Mouse (Mus musculus) urinary bladder, postnatal 36 days (tissue): ENCODE measurements at regions not wholly inside any gene's neighbourhood (a gene's known extent, or its start where the extent isn't known, plus 50 kb on each side); places are given as distances from the start of the nearest gene placed in this dataset.

Experiments
- DNase-seq, 2 experiments: peaks; one replicate each; pipeline ENCODE4 v3.0.0; 2022; ENCODE audit warnings: low spot score in 2 of 2, mixed read lengths in 1 of 2

GRCm38 (mm10) chr2:144172100-144172770, 98.2 kb upstream of the Mgme1 start:
- peak; percentile 41 to 60 for DNase-seq

DNA sequence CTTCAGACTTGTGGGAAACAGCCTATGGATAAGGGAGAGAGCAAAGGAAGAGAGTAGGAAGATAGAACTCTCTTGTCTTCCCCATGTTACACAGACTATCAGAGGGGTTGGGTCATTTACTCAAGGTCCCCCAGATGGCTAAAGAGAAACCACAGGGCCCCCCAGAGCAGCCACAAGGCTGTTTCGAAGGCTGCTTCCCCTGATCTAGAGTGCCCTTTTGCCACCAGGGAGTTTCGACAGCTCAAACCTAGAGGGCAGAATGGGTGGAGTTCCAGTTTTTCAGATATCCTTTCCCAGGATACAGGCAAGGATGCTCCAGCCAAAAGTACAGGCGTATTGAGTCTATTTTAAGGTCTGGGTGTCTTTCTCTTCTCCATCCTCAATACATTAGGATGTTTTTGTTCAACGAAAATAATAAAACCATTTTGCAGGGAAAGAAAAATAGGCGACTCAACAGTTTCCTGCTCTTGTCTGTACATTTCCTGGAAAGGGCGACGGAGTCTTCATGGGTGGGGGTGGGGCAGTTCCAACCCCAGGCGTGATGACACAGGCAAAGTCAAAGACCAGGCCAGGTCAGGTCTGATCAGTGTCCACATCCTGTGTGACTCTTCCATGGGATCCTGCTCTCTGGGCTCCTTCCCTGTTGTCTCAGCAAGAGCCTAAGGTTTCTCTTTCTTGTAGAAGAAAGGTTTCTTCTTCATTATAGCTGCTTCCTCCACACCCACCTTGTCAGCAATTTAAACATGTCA, 96.9 kb upstream of the Mgme1 start:
- DNase-seq = no peak

GRCm38 (mm10) chr2:144174366-144175035, 96.0 kb upstream of the Mgme1 start:
- no peak for DNase-seq

- no peak for DNase-seq
Observed at GRCm38 (mm10) chr2:144176508-144177170, 93.8 kb upstream of the Mgme1 start.

DNA sequence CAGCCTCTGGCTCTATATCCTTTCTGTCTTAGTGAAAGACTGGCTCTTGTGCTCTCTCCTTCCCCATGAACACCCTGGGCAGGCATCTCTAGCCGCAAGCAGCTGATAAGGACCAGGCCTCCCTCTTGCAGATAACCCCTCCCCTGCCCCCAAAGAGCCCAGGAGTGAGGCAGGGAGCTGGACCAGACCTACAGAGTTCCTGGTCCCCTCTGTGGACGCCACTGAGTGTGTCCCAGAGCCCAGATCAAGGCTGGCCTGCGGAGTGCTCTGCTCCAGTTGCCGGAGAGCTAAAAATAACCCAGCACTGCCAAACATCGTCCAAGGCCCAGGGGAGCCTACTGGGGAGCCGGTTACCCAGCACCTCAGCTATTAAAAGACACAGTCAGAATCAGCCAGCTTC, 93.2 kb upstream of the Mgme1 start:
- no peak for DNase-seq

DNA sequence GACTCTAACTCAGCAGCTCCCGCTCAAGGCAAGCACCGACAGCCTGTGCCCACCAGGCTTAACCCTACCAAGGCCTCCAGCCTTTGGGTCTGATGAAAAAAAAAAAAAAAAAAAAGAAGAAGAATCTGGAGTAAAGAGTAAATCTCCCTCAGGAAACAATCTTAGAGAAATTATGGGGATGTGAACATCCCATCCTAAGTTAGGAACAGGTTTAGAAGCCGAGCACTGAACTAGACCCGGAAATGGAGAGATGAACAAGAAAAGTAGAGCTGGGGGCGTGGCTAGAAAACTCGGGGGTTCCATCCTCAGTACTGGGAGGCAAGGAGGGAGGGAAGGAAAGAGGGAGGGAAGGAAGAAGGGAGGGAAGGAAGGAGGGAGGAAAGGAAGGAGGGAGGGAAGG, 92.5 kb upstream of the Mgme1 start:
- no peak for DNase-seq

- DNase-seq = no peak
Observed at GRCm38 (mm10) chr2:144182108-144182507, 88.4 kb upstream of the Mgme1 start.

- no peak for DNase-seq
Observed at GRCm38 (mm10) chr2:144182542-144182941, 87.9 kb upstream of the Mgme1 start.

DNA sequence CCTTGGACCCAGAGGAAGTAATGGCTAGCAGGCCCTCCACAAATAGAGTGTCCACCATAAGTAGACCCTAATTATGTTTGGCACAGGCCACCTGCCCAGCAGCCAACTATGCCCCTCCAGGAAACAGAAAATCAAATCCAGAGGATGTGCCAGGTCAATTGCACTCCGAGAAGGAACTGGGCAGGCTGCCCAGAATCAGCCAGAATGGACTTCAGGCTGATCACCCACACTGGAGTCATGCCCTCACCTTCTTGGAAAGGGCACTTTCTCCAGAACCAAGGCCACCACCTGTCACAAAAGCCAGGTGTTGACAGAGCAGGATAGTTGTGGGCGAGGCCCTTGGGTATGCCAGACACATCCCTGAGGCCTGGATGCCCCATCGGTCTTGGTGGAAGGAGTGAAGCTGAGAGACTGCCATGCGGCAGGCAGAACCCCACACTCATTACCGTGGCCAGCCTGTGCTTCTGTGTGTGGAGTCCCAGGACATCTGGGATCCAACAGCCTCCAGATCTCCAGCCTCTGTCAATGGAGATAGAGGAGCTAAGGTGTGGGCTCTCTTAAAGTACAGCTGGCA, 87.0 kb upstream of the Mgme1 start:
- no peak for DNase-seq

GRCm38 (mm10) chr2:144185175-144185574, 85.3 kb upstream of the Mgme1 start:
- DNase-seq = no peak

DNA sequence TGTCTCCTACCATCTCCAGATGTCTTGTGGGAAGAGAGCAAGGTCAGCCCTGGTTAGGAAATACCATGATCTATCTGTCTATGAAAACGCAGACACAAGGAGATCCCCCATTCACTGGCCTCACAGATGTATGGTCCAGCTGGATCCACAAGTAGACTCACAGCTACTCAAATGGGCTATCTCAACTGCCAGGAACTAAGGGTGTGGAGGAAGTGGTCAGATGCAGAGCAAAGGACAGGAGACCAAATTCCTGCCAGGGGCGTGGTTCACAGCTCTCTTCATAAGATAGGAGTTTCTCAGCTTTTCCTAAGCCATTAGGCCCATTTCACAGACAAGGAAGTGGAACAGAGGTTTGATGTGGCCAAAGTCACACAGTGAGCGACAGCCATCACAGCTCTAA, 84.0 kb upstream of the Mgme1 start:
- no peak for DNase-seq

- no peak for DNase-seq
Observed at GRCm38 (mm10) chr2:144188076-144188475, 82.4 kb upstream of the Mgme1 start.

GRCm38 (mm10) chr2:144188485-144188884, 82.0 kb upstream of the Mgme1 start:
- no peak for DNase-seq

DNA sequence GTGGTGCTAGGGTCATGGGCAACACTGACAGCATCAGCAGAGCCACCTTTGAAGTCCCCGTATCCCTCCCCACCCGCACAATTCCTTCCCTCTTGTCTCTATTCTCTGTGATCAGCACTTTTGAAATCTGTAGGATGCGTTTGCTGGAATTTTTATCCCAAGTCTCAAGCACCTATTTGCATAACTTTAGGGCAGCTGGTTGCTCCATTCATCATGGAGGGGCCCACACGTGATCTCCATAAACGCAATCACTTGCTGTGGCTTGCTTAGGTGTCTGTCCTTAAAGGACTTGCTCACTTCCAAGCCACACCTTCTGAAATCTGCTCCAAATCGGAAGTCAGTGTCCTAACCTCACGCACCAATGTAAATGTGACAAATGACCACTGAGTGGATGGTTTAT, 80.7 kb upstream of the Mgme1 start:
- DNase-seq = no peak

GRCm38 (mm10) chr2:144191018-144191417, 79.4 kb upstream of the Mgme1 start:
- no peak for DNase-seq

GRCm38 (mm10) chr2:144191707-144192106, 78.8 kb upstream of the Mgme1 start:
- DNase-seq = no peak

- no peak for DNase-seq
Observed at GRCm38 (mm10) chr2:144192428-144192827, 78.0 kb upstream of the Mgme1 start.

DNA sequence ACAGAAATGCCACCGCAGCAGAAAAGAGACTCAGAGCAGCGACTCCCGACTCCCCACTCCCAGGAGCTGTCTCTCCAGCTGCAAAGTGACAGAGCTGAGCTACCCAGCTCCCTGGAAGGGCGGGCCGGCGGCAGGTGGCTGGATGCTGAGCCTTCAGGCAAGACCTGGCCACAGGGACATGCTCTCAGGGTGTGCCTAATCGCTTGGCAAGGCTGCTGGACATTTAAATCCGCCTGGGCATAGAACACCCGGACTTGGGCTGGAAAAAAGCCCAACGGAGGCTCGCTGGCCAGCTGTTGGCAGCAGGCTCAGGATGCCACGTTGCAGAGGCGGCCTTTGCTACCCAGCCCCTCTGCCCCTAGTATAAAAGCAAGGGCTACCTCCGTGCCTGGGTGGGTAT, 74.6 kb upstream of the Mgme1 start:
- DNase-seq = no peak

- DNase-seq = peak; percentile 9 to 38
Observed at GRCm38 (mm10) chr2:144197139-144197538, 73.3 kb upstream of the Mgme1 start.

GRCm38 (mm10) chr2:144198326-144199051, 72.0 kb upstream of the Mgme1 start:
- DNase-seq = peak in 1 of 2 experiments; percentile 1
